Mouse (Mus musculus) liver, postnatal 0 days (tissue): ENCODE measurements around the gene Frmd3.
"Not testable (repeated sequence)": the region's sequence is repeated elsewhere in the genome, so short reads cannot be mapped to it uniquely, and the experiment has no call there.

ENCODE experiments used
- CTCF ChIP-seq: sonication (generic); IDR thresholded peaks from 2 replicates; pipeline ENCODE4 v1.5.1; 2016; ENCODE audit warnings: antibody characterized with exemption, low read depth
- EP300 ChIP-seq: IDR thresholded peaks from 2 replicates; pipeline ENCODE4 v1.6.1; 2016; ENCODE audit warnings: antibody characterized with exemption, low read depth, mild to moderate bottlenecking

DNA sequence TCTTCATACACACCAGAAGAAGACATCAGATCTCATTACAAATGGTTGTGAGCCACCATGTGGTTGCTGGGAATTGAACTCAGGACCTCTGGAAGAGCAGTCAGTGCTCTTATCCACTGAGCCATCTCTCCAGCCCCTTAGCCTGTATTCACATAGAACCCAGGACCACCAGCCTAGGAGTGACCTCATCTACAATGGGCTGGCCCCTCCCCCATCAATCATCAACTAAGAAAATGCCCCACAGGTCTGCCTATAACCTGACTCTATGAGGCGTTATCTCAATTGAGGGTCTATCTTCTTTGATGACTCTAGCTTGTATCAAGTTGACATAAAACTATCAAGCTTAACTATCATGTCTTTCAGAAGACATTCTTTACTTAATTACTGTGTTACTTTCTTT, 208.5 kb downstream of the Frmd3 start:
- TF ChIP-seq EP300, CTCF: not testable (repeated sequence)
